Mouse (Mus musculus) spleen, adult 2 months (tissue): ENCODE results near the gene Med27.

Experiments used
- CTCF ChIP-seq: fragments of 200-500 bp; IDR thresholded peaks from 2 replicates; pipeline ENCODE4 v1.5.1; 2011; ENCODE audit warnings: mild to moderate bottlenecking, inconsistent platforms; ENCODE audit not compliant: insufficient read depth, insufficient read length, insufficient replicate concordance; ENCODE audit errors: extremely low read depth
- POLR2A ChIP-seq: fragments of 200-500 bp; IDR thresholded peaks from 2 replicates; pipeline ENCODE4 v1.6.1; 2011; ENCODE audit warnings: low read depth, low read length, inconsistent platforms

DNA sequence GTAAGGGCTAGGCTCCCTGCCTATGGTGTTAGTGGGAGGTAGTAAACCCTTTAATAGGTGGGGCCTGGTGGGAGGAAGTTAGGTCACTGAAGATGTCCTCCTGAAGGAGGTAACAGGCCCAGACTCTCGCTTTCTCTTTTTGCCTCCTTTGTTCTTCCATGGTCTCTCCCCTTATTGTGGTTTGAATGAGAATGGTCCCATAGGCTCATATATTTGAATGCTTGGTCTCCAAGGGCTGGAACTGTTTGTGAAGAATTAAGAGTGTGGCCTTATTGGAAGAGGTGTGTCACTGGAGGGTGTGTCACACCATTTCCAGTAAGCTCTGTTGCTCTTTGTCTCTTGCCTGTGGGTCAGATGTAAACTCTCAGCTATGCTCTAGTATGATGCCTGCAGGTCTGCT is 16.1 kb upstream of the Med27 start:
- no peak for TF ChIP-seq CTCF
- no peak for TF ChIP-seq POLR2A
